Mouse (Mus musculus) layer of hippocampus, adult 18-20 months (tissue): Measurements from ENCODE around the gene Pknox2. TPM values are rescaled to one million over a fixed set of nuclear protein-coding genes. Genes with fewer than 3 reads are reported as not detected.
A peak's percentile ranks its signal among the peaks of the same experiment; 100 is the strongest.

Source experiments
- DNase-seq, 2 experiments: peaks; one replicate each; pipeline ENCODE4 v3.0.0; 2022; ENCODE audit warnings: low spot score in 2 of 2
- total RNA-seq, 2 experiments: library from RNA; stranded (reverse); gene quantifications; 2 replicates each; pipeline ENCODE4 v1.2.3; 2021

Gene Pknox2
- total RNA-seq, 2 experiments from 2014 or later = 38.3 to 39.2 TPM

DNA sequence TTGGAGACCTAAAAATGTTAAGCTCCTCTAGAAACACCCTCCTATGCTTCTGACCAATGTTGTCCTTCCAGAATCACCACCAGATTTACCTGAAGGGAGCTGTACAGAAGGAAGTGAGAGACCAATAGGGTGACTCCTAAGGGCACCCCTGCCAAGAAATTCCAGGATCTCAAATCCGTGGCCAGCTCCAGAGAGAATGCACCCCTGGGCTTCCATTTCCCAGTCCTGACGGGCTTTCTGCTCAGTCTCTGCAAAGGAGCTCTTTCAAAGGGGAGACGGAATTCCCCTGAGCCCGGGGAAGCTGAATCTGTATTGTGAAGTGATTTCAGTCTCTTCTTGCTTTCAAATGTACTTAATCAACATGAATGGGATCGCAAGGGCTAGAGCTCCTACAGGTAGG lies 43.4 kb downstream of the Pknox2 start:
- DNase-seq = no peak

DNA sequence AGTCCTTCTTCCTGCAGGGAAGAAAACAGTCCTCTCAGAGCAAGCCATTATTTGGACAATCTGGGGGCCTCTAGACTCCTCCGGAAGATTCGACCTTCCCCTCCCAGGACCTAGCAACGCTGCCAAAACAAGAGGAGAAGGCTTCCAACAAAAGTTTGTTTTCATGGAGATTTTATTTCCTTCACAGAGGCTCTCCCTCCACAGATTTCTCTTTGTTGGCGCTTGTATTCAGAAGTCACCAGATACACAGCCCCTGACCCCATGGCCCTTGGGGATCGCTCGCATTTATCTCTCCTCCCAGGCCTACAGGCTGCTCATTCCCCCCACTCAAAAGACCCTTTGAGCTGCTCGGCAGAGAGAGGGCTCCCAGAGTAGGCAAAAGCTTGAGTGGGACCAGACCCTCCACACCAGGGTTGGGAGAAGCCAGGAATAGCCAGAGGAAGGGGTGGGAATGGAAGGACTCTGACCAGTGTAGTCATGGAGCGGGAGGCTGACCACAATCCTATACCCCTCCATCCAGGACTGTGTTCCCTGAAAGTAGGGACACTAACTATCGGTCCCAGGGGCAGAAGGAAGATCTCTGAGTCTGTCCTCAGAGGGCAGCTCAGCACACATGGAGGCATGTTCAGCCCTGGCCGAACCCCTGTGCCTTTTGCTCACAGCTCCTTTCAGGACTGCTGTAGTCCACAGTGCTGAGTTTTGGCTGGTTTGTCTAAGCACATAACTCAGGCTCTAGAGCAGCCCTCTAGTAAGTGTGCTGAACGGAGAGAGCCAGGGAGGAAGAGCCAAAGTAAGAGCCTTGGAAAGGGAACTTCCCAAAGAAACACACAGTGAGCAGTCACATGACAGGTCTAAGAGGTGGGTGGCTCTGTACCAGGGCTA lies 45.9 kb downstream of the Pknox2 start:
- DNase-seq = no peak

DNA sequence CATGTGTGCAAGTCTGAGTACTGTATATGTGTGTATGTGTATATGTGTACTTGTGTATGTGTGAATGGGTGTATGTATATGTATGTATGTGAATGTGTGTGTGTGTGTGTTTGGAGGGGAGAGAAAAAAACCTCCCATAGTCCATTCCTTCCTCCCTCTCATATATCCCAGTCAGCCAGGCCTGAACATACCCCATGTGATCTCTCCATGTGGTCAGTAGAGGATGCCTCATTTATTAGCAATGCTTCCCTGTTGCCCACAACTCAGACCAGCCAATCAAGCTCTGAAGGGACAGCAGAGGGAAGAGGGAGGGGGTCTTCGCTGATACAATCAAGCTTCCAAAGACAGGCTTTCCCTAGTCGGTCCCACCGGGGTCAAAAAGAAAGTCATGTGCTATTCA lies 47.6 kb downstream of the Pknox2 start:
- DNase-seq = no peak

DNA sequence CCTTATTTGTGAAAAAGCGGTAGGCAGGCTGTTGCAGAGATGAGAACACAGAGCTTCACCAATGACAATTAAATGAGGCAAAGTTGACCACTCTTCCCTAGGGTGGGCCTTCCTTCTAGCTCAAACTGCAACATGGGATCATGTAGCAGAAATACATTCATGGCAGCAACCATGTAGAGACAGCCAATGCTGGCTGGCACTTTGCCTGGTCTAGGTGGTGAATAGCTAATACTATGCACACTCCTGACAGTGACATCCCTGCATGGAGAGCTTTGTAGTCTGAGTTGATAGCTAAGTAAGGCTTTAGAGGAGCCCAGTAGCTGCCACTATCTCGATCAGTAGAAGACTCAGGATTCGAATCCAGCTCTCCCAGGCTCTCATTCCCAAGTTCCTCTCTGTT lies 48.6 kb downstream of the Pknox2 start:
- DNase-seq = no peak

DNA sequence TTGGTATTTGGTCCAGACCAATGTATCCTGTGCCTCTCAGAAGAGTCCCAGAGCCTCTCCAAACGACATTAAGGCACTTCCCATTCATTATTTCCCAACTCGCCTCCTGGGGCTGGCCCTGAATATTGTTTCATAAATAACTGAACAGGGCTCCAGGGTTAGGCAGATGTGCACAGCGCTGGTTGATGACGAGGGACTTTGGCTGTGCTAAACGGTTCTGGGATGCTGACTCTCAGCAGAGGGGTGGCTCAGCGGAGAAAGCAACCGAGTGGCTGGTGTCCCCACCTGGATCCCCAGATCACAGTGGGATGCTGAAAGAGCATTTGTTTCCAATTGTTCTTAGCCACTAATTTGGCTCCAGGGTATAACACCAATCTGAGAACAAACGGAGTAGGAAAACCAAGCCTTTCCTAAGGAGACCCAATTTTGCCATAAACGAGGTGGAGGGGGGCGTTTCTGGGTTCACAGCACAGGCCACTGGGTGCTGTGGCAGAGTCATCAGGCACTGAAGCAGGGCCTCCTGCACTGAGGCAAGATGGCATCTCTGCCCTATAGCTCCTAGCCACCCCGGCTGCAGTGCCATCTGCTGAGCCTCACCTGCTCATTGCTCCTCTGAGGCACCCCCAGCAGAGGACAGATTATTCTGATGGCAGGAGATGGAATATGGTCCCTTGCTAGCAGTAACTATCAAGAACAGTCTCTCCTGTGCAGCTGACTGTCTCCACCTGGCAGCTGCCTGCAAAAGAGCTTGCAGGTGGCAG lies 52.8 kb downstream of the Pknox2 start:
- DNase-seq = no peak

DNA sequence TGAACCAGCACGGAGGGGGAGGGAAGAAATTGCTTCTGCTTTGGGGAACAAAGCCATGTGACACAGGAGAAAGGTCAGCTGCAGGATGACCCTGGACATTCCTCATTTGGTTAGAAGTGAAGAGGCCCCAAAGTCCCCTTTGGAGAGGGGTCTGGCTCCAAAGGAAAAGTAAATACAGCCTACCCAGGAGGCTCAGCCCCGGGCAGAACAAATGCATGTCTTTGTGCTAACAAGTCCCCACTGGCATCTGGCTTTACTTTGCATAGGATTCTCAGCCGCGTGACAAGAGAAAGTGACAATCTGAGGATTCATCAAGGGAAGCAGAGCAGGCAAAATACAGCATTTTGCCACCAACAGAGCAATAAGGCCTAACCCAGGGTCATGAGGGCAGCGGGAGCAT lies 54.1 kb downstream of the Pknox2 start:
- no peak for DNase-seq

DNA sequence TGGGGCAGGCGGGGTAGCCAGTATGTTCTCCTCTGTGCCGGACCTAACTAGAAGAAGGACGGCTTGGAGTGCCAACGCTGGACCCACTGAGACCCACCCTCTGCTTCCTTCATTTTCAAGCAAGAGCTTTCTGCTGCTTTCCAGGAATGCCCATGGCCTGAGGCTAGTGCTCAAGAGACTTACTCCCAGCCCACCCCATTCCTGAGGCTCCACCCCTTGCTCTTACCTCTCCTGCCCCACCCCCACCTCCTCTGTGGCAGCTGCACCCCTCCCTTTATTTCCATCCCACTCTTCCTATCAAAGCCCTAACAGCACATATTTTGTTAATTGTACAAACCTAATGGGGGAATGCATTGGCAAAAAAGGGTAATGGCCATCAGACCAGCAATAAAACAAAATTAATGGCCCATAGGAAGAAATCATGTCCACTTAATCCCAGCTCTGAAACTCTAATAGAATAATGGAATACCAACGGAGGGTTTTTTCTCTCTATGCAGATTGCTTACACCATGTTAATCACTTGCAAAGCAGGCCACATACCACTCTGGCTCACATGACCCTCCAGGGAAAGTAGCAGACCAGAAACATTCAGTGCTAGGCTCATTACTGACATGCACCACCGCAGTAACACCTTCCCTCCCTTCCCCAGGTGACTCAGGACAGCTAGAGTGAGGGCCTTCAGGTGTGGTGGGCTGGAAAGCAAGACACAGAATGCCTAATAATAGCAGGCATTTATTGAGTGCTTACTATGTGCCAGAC lies 57.1 kb downstream of the Pknox2 start:
- no peak for DNase-seq

DNA sequence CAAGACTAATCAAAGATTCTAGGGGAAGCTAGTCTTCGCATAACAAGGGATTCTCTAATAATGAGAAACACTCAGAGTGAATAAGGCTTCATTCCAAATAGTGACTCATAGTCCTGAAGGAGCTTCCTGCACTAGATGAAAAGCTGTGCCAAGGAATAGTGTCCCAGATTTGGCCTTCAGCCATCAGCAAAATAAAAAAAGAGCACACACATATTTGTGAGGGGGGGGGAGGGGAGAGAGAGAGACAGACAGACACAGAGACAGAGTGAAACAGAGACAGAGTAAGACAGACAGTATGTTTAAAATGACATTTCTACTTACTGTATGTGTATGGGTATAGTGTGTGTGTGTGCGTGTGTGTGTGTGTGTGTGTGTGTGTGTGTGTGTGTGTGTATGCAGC lies 61.8 kb downstream of the Pknox2 start:
- DNase-seq = peak in 1 of 2 experiments; percentile 59

DNA sequence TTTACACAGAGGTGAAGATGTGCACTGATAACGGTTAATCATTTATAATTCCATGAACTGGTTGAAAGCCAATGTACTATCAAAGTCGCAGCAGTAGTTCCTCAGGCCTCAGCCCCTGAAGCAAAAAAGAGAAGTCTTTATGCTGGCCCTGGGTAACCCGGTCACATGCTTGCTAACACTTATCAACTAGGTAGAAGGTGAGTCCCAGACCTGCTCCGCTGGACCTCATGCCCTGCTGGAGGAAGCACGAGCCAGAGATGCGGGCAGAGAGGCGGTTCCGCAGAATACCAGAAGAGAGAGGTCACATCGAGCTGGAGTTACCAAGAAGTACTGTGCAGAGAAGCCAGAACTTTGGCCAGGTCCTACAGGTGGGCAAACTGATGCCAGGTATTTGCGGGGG lies 65.0 kb downstream of the Pknox2 start:
- DNase-seq = no peak

DNA sequence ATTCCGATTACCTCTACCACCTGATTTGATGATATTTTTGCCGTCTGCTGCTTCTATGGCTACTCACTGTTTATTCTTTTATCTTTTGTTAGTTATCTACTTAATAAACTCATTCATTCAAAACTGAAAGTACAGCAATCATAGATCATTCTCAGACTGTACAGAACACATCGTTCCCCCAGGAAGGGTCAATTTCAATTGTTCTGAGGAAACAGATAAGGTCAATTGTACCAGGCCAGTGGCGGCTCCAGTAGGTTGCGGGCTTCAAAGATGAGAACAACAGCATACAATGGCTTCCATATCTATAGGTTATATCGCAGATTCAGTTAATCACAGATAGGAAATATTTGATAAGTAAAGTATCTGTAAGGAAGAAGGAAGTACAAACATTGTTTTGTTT lies 66.9 kb downstream of the Pknox2 start:
- no peak for DNase-seq

DNA sequence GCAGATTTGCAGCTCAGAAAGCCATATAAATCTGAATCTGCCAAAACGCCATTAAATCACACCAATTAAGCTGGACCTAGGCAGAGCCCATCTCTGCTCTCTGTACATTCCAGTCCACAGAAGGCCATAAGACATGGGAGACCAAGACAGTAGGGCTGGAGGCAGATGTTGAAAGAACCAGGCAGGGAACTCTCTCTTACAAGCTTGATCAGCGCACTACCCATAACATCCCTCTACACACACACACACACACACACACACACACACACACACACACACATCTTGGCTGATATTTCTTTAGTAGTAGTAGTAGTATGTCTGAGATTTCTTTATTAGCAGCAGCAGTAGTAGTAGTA lies 70.2 kb downstream of the Pknox2 start:
- no peak for DNase-seq

DNA sequence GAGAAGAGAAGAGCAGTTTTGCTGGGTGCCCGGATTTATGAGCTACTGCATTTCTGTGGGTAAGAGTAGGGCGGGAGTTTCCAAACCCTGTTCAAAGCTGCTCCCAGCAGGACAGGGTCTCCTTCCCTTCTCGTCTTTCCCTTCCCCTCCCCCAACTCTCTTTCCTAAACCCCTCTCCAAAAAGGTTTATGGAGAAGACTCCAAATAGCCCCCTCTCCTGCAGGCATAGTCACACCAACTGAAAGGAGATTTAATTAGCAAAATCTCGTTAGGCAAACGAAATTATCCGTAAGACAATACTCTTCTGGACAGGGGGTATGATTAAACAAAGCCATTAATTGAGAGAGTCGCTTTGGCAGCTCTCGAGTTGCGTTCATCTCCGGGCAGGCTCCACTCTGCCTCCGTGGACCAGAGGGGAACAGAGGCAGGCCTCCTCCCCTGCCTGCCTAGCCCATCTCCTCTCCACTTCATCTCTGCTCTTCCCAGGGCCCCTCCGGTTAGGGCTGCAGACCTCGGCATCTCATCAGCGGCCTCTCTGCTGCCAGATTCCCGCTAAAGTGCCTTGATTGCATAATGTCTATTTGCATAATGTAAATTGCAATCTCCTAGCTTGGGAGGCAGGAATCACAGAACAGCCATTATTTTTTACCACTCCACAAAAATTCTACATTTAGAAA lies 70.7 kb downstream of the Pknox2 start:
- peak; percentile 32 to 63 for DNase-seq

DNA sequence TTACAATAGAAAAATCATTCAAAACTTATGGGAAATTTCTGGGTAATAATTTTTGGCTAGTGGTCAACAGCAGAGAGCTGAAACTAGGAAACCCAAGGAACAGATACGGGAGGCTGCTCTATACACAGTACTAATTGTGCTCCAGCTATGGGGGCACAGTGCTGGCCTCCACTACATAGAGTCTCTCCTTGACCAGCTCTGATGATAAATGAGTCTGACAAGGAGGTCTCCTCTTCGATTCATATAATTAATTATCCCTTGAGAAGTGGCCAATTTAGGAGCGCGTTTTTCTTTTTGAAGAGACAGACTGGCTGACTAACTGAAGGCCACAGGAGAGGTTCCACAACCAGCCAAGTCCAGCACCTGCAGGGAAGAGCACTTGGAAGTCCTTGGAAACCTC lies 71.3 kb downstream of the Pknox2 start:
- DNase-seq = no peak

DNA sequence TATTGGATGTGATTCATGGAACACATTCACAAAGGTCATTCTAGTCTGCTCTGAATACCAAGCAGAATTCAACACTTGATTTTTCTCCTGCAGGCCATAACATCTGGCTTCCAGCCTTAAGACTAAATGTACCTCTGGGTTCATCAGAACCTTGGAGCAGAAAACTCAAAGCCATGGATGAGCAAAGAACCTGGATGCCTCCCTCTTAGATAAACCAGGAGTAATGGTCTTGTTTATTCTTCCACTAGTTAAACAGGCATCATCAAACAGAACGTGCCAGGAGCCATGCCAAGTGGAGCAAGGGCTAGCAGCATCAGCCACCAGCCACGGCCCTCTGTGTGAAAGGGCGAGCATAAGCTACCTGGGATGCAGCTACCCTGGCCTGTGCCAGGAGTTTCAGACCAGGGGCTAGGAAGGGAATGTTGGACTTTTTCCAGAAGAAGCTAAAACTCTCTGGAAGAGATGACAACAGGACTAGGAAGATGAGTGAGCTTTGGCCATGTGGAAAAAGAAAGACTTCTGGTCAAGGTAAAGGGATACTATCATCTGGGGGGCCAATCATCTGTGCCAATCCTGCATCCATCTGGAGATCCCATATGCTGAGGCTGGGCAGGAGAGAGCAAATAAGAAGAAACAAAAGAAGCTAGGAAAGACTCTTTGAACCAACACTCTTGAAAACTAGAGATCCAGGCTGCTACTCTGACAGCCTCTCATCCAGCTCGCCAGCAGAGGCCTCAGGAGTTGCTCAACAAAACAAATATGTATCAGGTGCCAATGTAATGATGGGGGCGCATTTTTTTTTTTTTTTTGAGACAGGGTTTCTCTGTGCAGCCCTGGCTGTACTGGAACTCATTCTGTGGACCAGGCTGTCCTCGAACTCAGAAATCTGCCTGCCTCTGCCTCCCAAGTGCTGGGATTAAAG lies 77.6 kb downstream of the Pknox2 start:
- DNase-seq = no peak

DNA sequence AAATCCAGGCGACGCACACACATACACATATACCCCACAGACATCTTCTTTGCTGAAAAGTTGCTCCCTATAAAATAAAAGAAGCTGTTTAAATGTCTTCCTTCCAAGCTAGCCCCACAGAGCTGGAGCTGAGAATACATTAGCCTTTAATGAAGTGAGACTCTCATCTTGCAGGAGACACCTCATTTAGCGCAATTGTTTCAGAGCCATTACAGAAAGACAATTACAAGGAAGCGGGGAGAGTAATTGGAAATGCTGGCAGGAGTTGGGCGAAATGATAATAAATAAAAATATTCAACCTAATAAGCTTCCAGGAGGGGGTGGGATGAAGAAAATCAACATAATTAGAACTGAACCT lies 79.8 kb downstream of the Pknox2 start:
- DNase-seq = no peak

DNA sequence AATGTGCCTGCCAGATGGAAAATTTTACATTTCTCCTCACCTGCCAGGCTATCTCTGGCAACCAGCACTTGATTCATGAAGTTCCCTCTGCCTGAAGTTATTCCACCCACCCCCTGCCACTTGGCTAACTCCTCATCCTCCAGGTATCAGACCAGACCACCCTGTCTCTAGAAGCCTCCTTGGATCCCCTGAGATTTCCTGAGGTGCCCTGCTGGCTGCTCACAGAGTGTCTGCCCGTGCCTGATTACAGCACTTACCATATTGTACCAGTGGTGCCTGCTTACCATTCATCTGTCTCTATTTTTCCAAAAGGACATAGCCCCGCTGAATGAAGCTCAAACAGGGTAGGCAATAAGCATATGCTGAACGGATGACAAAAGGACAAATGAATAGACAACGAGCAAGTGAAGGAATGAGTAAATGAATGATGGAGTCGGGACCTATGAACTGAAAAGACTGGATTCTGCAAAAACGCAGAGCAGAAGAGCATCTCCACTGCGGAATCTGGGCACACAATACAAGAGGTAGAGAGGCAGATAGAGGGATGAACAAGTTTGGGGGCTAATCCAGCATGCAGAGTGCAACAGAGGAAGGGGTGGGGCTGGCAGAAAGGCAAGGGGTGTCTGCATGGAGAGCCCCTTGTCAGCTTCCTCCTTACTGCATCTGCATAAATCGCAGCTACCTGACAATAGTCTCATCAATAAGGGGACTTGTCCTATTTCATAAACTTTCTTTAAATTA lies 80.3 kb downstream of the Pknox2 start:
- no peak for DNase-seq

DNA sequence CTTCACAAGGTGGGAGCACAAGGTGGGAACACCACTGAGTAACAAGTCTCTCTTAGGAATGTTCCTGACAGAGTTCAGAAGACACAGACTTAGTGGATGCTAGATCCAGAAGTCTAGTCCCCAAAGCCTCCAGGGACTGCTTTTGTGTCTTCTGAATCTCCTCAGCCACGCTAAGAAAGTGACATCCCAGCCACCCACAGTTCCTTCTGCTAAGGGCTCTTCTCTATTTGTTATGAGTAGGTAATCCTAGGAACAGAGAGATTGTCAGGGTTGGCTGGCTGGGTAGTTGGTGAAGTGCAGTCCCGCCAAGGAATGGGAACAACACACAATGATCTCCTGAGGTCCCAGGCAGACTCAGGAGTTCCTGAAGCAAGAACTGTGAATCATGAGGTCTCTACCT lies 85.6 kb downstream of the Pknox2 start:
- DNase-seq = no peak

DNA sequence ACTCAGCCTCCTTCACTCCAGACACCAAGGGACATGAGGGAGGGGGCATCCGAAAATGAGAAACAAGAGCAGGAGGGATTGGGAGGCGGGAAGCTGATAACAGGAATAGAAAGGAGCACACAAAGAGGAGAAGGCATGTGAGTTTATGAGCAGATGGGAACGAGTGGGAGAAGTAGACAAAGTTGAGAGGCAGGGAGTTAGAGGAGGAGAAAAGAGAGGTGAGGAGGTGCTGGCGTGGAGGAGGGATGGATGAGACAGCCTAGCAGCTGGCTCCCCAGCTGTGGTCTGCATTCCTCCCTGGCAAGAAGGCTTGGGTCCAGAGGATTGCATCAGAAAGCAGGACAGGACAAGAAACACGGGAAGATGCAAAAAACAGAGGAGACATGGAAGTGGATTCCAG lies 92.5 kb downstream of the Pknox2 start:
- DNase-seq = peak; percentile 26 to 51

DNA sequence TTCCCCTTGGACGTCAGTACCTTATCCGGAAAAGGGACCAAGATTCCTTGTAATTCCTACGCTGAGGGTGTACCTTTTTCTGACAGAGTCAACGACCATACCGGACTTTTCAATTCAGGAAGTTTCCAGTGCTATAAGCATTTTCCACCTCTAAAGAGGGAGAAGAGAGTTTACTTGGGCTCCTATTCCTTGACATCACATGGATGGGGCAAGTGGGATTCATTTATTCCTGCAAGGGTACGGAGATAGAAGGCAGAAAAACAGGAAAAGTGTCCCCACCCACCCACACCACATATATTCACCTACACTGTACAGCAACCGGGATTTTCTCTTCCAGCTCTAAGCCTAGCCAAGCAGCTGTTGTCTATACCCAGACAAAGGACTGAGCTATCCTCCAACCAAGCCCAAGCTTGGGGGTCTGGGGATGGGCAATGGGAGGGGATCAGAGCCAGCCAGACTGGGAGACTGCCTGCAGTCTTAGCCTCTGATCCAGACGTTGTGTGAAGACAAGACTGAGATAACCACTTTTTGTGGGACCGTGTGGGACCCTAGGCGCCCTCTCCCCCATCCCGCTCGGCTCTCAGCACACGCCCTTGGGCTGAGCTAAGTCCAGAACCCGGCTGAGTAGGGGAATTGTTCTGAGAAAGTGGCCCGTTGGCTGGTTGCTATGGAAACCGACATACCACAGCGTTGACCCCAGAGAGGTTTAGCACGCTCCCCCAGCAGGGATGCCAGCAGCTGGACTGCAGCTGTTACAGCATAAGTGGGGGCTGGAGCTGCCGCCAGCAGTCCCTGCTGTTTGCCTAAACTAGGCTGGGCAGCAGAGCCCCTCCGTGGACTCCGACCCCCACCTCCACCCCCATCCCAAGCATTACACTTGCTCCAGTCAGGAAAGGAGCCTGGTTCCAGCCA lies 93.3 kb downstream of the Pknox2 start:
- no peak for DNase-seq
